8 mouse cellular contexts compared by ENCODE assay signal in genomic region chr2:167219154-167219775, GRCm38 (mm10). TPM values are rescaled to one million over a fixed set of nuclear protein-coding genes. Genes with fewer than 3 reads are reported as not detected.
DNase-seq lines count a peak whose midpoint lies in the region; ATAC-seq and TF ChIP-seq lines count a peak whose summit lies in the region.

No protein-coding gene starts in this region.

- H3K9ac ChIP-seq in heart, postnatal 0 days (replicated peaks; ENCODE audit: low read depth, low read length): no peak overlapping the region
- H3K9ac ChIP-seq in liver, postnatal 0 days (replicated peaks): no peak overlapping the region

- H3K27ac ChIP-seq in bone marrow macrophage, adult 2 months (ENCODE audit: insufficient read depth, low read depth, low read length): no peak overlapping the region
- no peak overlapping the region for H3K27ac ChIP-seq in embryonic fibroblast, embryonic 13.5 days (ENCODE audit: insufficient read depth, low read length)
- H3K27ac ChIP-seq in heart, postnatal 0 days (ENCODE audit: low read depth): no peak overlapping the region
- H3K27ac ChIP-seq in liver, postnatal 0 days (ENCODE audit: low read depth): no peak overlapping the region
- no peak overlapping the region for H3K27ac ChIP-seq in olfactory bulb, adult 2 months (ENCODE audit: insufficient read depth, low read depth, low read length)

- TF ChIP-seq EP300 in heart, postnatal 0 days (IDR thresholded peaks at IDR 0.05; ENCODE audit: low read depth): no peak
- TF ChIP-seq EP300 in liver, postnatal 0 days (IDR thresholded peaks at IDR 0.05; ENCODE audit: low read depth): no peak

- no peak overlapping the region for H3K4me2 ChIP-seq in heart, postnatal 0 days (ENCODE audit: low read depth, low read length)
- H3K4me2 ChIP-seq in liver, postnatal 0 days (ENCODE audit: low read depth, low read length): no peak overlapping the region

- DNase-seq in CD4-positive helper T cell, adult 2 months (ENCODE audit: low read depth, low spot score): peak; percentile 69
- DNase-seq in heart, postnatal 0 days (ENCODE audit: low spot score): peak; percentile 82
- DNase-seq in kidney, postnatal 36 days: peak; percentile 85 to 93
- DNase-seq in liver, postnatal 0 days: peak; percentile 81
- DNase-seq in testis, postnatal 14 days (ENCODE audit: low spot score): peak; percentile 52

- H3K4me1 ChIP-seq in bone marrow macrophage, adult 2 months (ENCODE audit: control insufficient read depth, insufficient read depth, low read length): no peaks in the 10 kb centered on the region
- no peaks in the 10 kb centered on the region for H3K4me1 ChIP-seq in embryonic fibroblast, embryonic 13.5 days (ENCODE audit: control insufficient read depth, insufficient read depth, low read length)
- no peaks in the 10 kb centered on the region for H3K4me1 ChIP-seq in heart, postnatal 0 days (ENCODE audit: control insufficient read depth, insufficient read depth)
- no peaks in the 10 kb centered on the region for H3K4me1 ChIP-seq in liver, postnatal 0 days (ENCODE audit: insufficient read depth)
- H3K4me1 ChIP-seq in olfactory bulb, adult 2 months (ENCODE audit: control insufficient read depth, insufficient read depth, low read length): no peaks in the 10 kb centered on the region

- peak; percentile 70; the same call in 1 of the 2 replicates for ATAC-seq in heart, postnatal 0 days (ENCODE audit: insufficient read depth, low read depth)
- ATAC-seq in liver, postnatal 0 days: peak; percentile 64; the same call in 1 of the 2 replicates

- 36% methylated on average over 8 of the region's 8 CpGs for WGBS in heart, postnatal 0 days
- WGBS in liver, postnatal 0 days (ENCODE audit: insufficient replicate concordance): 35% methylated on average over 8 of the region's 8 CpGs
- WGBS in olfactory bulb, adult 2 months: 30% methylated on average over 8 of the region's 8 CpGs

- 0 out of 2 replicates have a peak, but pooled peaks cover 3% of the 10 kb centered on the region for H3K27me3 ChIP-seq in heart, postnatal 0 days (ENCODE audit: control insufficient read depth, insufficient read depth, low read length)
- H3K27me3 ChIP-seq in liver, postnatal 0 days (ENCODE audit: insufficient read depth, low read length): no peaks in the 10 kb centered on the region

- no peak for TF ChIP-seq POLR2A in bone marrow macrophage, adult 2 months (IDR thresholded peaks at IDR 0.05; ENCODE audit: borderline replicate concordance, low read depth, low read length)
- no peak for TF ChIP-seq POLR2A in embryonic fibroblast, embryonic 13.5 days (IDR thresholded peaks at IDR 0.05; ENCODE audit: low read depth, low read length)
- TF ChIP-seq POLR2A in olfactory bulb, adult 2 months (IDR thresholded peaks at IDR 0.05; ENCODE audit: insufficient read depth, low read depth, low read length): no peak

- H3K9me3 ChIP-seq in heart, postnatal 0 days (replicated peaks; ENCODE audit: control insufficient read depth, low read length): no peaks in the 10 kb centered on the region
- H3K9me3 ChIP-seq in liver, postnatal 0 days (ENCODE audit: low read length): no peaks in the 10 kb centered on the region

- H3K4me3 ChIP-seq in bone marrow macrophage, adult 2 months (ENCODE audit: insufficient read depth, low read length): no peak overlapping the region
- no peak overlapping the region for H3K4me3 ChIP-seq in embryonic fibroblast, embryonic 13.5 days (ENCODE audit: insufficient read depth, low read length)
- H3K4me3 ChIP-seq in heart, postnatal 0 days (ENCODE audit: low read depth, low read length): no peak overlapping the region
- H3K4me3 ChIP-seq in liver, postnatal 0 days (ENCODE audit: low read depth, low read length): no peak overlapping the region
- no peak overlapping the region for H3K4me3 ChIP-seq in olfactory bulb, adult 2 months (ENCODE audit: insufficient read depth, low read depth, low read length)

- no peaks in the 10 kb centered on the region for H3K36me3 ChIP-seq in heart, postnatal 0 days (replicated peaks; ENCODE audit: control insufficient read depth, insufficient read depth, low read length)
- no peaks in the 10 kb centered on the region for H3K36me3 ChIP-seq in liver, postnatal 0 days (replicated peaks; ENCODE audit: insufficient read depth, low read length)

- peak; percentile 91 for TF ChIP-seq CTCF in bone marrow macrophage, adult 2 months (IDR thresholded peaks at IDR 0.05; ENCODE audit: low read depth, low read length)
- TF ChIP-seq CTCF in embryonic fibroblast, embryonic 13.5 days (IDR thresholded peaks at IDR 0.05; ENCODE audit: borderline replicate concordance, insufficient read depth, low read length): peak; percentile 96
- peak; percentile 98 for TF ChIP-seq CTCF in heart, postnatal 0 days (IDR thresholded peaks at IDR 0.05; ENCODE audit: low read depth)
- TF ChIP-seq CTCF in liver, postnatal 0 days (IDR thresholded peaks at IDR 0.05; ENCODE audit: low read depth): peak; percentile 93
- peak; percentile 60 for TF ChIP-seq CTCF in olfactory bulb, adult 2 months (IDR thresholded peaks at IDR 0.05; ENCODE audit: insufficient read depth, low read depth, low read length)

RNA-seq across cellular contexts. Expression of gene Ptgis, which starts 21.1 kb away (rescaled TPM):
- not detected in 2 replicates for polyA plus RNA-seq in bone marrow macrophage, adult 2 months (2012; ENCODE audit: insufficient read depth, insufficient read length, missing spikeins)
- polyA plus RNA-seq in embryonic fibroblast, embryonic 13.5 days (2011; ENCODE audit: insufficient read length, low read depth, missing spikeins): 21.0 TPM in 2 replicates
- 38.6 and 60.0 TPM in 2 replicates for total RNA-seq in heart, postnatal 0 days (2014; rRNA removed; ENCODE audit: low replicate concordance)
- 20.8 and 22.6 TPM in 2 replicates for polyA plus RNA-seq in heart, postnatal 0 days (2015; fragmentation: Nextera tagmentation; extraction: Ambion mirVana)
- 1.1 and 1.8 TPM in 2 replicates for polyA plus RNA-seq in liver, postnatal 0 days (2015; fragmentation: Nextera tagmentation; extraction: Ambion mirVana)
- polyA plus RNA-seq in olfactory bulb, adult 2 months (2012; ENCODE audit: insufficient read depth, insufficient read length, low replicate concordance, missing spikeins): not detected in 2 replicates

RNA-seq across cellular contexts. Expression of gene Kcnb1, which starts 29.3 kb away (rescaled TPM):
- 0.62 and 0.84 TPM in 2 replicates for polyA plus RNA-seq in bone marrow macrophage, adult 2 months (2012; ENCODE audit: insufficient read depth, insufficient read length, missing spikeins)
- 0.42 and 0.65 TPM in 2 replicates for polyA plus RNA-seq in embryonic fibroblast, embryonic 13.5 days (2011; ENCODE audit: insufficient read length, low read depth, missing spikeins)
- 4.8 and 7.1 TPM in 2 replicates for total RNA-seq in heart, postnatal 0 days (2014; rRNA removed; ENCODE audit: low replicate concordance)
- polyA plus RNA-seq in heart, postnatal 0 days (2015; fragmentation: Nextera tagmentation; extraction: Ambion mirVana): 1.7 TPM in 2 replicates
- 0.11 and 0.21 TPM in 2 replicates for polyA plus RNA-seq in liver, postnatal 0 days (2015; fragmentation: Nextera tagmentation; extraction: Ambion mirVana)
- 145 TPM in 1 of 2 replicates, not detected in the other for polyA plus RNA-seq in olfactory bulb, adult 2 months (2012; ENCODE audit: insufficient read depth, insufficient read length, low replicate concordance, missing spikeins)

Comparison
In these comparisons a context has a peak if more than half of its experiments do, and no peak if none do; other contexts are left out.
1. RNA of gene Kcnb1, which starts 29.3 kb away (polyA plus RNA-seq): 145 TPM in olfactory bulb, adult 2 months; 1.7 TPM in heart, postnatal 0 days, 0.42 to 0.65 TPM in embryonic fibroblast, embryonic 13.5 days, 0.62 to 0.84 TPM in bone marrow macrophage, adult 2 months and 0.11 to 0.21 TPM in liver, postnatal 0 days; every median in the first group is over 10 times any median in the second.
2. Peak in every context shown above with its lines, with median percentiles within 50 percentile points of each other: DNase-seq and CTCF ChIP-seq.